Mouse (Mus musculus) hindbrain, postnatal 0 days (tissue): ENCODE results near the gene Prr14. TPM values are rescaled to one million over a fixed set of nuclear protein-coding genes. Genes with fewer than 3 reads are reported as not detected.
A peak's percentile ranks its signal among the peaks of the same experiment; 100 is the strongest.
"Not testable (repeated sequence)": the region's sequence is repeated elsewhere in the genome, so short reads cannot be mapped to it uniquely, and the experiment has no call there.

Experiments
- ATAC-seq: fragments of 200-750 bp; cut with Nextera tagmentation; 2 replicates; pipeline ENCODE4 v1.8.0; 2017; ENCODE audit warnings: mild to moderate bottlenecking, moderate TSS enrichment, moderate library complexity
- DNase-seq: peaks from one replicate; pipeline ENCODE4 v3.0.0-alpha.2; 2015; ENCODE audit warnings: low spot score
- H3K27ac ChIP-seq: fragments of 300-500 bp; sonication (generic); 2 replicates; pipeline ENCODE4 v1.5.1; 2014; ENCODE audit warnings: mild to moderate bottlenecking
- H3K27me3 ChIP-seq: fragments of 300-500 bp; sonication (generic); 2 replicates; pipeline ENCODE4 v1.6.1; 2014; ENCODE audit warnings: low read length, mixed read lengths; ENCODE audit not compliant: insufficient read depth
- H3K36me3 ChIP-seq: fragments of 300-500 bp; sonication (generic); 2 replicates; pipeline ENCODE4 v1.6.1; 2014; ENCODE audit warnings: low read length, mixed read lengths; ENCODE audit not compliant: insufficient read depth
- H3K4me1 ChIP-seq: fragments of 300-500 bp; sonication (generic); 2 replicates; pipeline ENCODE4 v1.6.1; 2014; ENCODE audit warnings: antibody characterized with exemption, low read length, mixed read lengths; ENCODE audit not compliant: insufficient read depth
- H3K4me2 ChIP-seq: fragments of 300-500 bp; sonication (generic); 2 replicates; pipeline ENCODE4 v1.6.1; 2014; ENCODE audit warnings: low read depth, mild to moderate bottlenecking, low read length, moderate library complexity, mixed read lengths
- H3K4me3 ChIP-seq: fragments of 300-500 bp; sonication (generic); 2 replicates; pipeline ENCODE4 v1.5.1; 2014; ENCODE audit warnings: low read length
- H3K9ac ChIP-seq: fragments of 300-500 bp; sonication (generic); replicated peaks from 2 replicates; pipeline ENCODE4 v1.6.1; 2014; ENCODE audit warnings: mild to moderate bottlenecking, low read length, moderate library complexity, mixed read lengths
- H3K9me3 ChIP-seq: fragments of 300-500 bp; sonication (generic); 2 replicates; pipeline ENCODE4 v1.6.1; 2016; ENCODE audit warnings: low read length, mixed read lengths
- CTCF ChIP-seq: IDR thresholded peaks from 2 replicates; pipeline ENCODE4 v1.5.1; 2016; ENCODE audit warnings: antibody characterized with exemption, control low read depth, low read depth
- WGBS: fragments of 180-500 bp; shearing (Covaris S2); extraction: QIAGEN DNeasy Blood & Tissue Kit; methylation state at CpG from one replicate; pipeline ENCODE4 v1.1.7; 2014; 5-methylcytosine and 5-hydroxymethylcytosine counted together
- polyA plus RNA-seq: library from polyadenylated mRNA; unstranded; fragments of >200 nt; fragmentation: Nextera tagmentation; extraction: Ambion mirVana; gene quantifications from 2 replicates; pipeline ENCODE4 v1.2.1, GENCODE M21; 2015
- total RNA-seq: library from RNA; depleted of rRNA; stranded (reverse); fragments of >200 nt; gene quantifications from 2 replicates; pipeline ENCODE4 v1.2.3, GENCODE M21; 2014

Gene Prr14
- total and polyA plus RNA-seq, 2 experiments from 2014 or later: 27.0 to 57.2 TPM

DNA sequence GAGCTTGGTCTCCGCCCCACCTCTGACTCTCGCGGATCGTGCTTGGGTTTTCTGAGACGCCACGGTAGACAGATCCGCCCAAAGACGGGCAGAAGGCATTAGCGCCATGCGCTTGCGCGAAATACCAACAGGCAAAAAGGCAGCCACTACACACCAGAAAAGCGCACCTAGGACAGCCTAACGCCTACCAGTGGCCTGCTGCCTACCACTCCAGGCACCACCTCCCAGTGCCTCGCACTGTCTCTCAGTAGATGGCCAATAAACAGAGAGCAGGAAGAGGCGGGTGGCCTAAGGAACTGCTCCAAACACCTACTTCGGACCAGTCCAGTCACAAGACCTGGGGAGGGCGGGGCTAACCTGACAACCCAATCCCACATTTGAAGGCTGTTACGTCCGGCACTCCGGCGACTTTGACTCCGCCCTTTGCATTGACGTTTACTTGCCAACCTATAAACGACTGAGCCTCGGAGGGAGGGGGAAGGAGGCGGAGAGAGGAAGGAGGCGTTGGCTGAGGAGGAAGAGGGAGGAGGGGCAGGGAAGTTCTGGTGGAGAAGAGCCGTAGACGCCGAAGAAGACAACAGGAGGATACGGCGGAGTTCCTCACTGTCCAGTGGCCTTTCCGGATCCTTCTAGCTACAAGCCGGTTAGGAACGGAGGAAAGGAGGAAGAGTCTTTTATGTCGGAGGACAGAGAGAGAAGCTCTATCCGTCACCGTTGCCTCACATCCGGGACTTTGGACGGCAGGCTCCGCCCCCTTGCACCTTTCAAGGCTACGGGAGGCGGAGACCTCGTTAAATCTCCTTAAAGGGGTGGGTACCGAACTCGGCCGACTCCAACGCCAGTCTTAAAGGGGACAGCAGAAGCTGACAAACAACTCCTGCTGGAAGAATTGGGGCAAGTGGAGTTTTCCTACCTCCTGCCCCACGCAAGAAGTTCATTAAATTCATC lies 18.6 kb downstream of the Prr14 start:
- peak; percentile 48 for TF ChIP-seq CTCF
- peaks cover 20% of the 10 kb centered on the region for H3K4me1 ChIP-seq

DNA sequence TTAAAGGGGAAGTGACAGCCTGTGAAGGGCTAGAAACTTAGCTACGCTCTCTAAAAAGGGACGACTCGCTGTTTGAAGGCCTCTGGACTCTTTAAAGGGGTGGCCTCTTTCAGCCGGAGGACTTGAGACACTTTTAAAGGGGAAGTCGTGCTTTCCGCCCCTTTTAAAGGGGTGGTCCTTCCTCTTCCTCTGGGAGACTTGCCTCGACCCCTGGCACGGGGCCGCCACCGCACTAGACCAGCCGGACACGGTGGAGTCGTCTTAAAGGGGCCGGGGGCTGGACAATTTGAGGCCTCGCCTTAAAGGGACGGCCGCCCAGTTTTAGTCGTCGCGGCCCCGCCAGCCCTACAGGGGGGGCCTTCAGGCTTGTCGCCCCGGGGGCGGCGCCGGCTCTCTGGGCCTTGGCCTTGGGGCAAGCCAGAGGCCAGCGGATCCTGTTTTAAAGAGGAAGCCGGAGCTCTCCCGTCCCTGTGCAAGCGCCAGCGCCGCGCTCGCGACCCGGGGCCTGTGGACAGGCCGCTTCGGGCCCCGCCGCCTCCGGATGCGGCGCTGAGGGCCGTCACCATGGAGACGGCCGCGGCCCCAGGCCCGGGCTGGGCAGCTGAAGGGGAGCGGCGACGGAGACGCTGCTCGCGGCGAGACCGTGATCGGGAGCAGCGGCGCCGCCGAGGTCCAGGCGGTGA lies 19.4 kb downstream of the Prr14 start, which contains the start of gene Fbrs:
TSS of gene Fbrs (plus strand) at position 565 of the 683 bp plus-strand sequence.
- ATAC-seq: peak; percentile 84
- peak within 1 kb of the TSS; percentile 98 for H3K27ac ChIP-seq
- H3K9me3 ChIP-seq: no peaks in the 10 kb centered on the region
- peaks cover 20% of the 10 kb centered on the region for H3K4me1 ChIP-seq
- peak within 1 kb of the TSS; percentile 97 for H3K9ac ChIP-seq
- peak; percentile 98 for DNase-seq
- WGBS: under 1% methylated on average over 60 of the region's 62 CpGs
- peak within 1 kb of the TSS; percentile 89 for H3K4me3 ChIP-seq
- H3K36me3 ChIP-seq: peaks cover 45% of the 10 kb centered on the region
- H3K27me3 ChIP-seq: no peaks in the 10 kb centered on the region
- TF ChIP-seq CTCF: 0 out of 2 replicates have a peak, but pooled peaks have one; percentile 13
- peak within 1 kb of the TSS; percentile 94 for H3K4me2 ChIP-seq

More for the DNA sequence above, 18.6 kb downstream of the Prr14 start:
- Histone ChIP-seq H3K4me2 (peak overlapping the region; percentile 94), H3K27ac (peak overlapping the region; percentile 98), H3K9ac (peak overlapping the region; percentile 97), H3K4me3 (peak overlapping the region; percentile 89), H3K36me3 (peaks cover 43% of the 10 kb centered on the region), H3K9me3 (no peaks in the 10 kb centered on the region), H3K27me3 (no peaks in the 10 kb centered on the region)
- under 1% methylated on average over 50 of the region's 50 CpGs for WGBS
- peak; percentile 99 for DNase-seq
- ATAC-seq: peak; percentile 94

DNA sequence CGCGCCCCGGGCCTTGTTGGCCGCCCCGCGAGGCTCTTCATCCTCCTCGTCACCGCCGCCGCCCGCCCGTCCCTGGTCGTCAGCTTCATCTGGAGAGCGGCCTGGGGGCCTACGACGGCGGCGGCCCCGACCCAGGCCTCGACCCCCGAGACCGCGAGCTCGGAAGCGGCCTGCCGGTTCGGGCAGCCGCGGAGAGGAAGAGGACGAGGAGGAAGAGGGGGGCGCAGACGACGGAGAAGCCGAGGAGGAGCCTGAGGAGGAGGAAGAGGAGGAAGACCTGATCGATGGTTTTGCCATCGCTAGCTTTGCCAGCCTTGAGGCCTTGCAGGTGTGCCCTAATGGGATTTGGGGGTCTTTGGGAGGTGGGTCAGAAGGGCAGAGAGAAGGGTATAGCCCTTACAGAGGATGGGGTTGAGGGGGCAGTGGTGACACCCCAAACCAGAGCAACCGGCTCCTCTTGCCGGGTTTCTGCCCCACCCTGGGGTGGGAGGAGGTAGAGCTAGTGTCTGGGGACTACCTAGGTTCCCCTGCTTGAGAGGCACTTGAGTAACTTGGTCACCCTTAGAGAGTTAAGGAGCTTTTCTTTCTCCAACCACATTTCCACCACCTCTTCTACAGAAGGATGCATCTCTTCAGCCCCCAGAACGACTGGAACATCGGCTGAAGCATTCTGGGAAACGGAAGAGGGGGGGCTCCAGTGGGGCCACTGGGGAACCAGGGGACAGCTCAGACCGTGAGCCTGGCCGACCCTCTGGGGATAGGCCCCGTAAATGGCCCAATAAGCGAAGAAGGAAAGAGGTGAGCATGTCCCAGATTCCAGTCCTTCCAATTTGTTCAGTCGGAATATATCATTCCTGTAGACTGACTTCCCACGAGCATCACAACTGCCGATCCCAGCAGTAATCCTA lies 20.2 kb downstream of the Prr14 start:
- H3K4me3 ChIP-seq: peak overlapping the region; percentile 89
- no peak for TF ChIP-seq CTCF
- ATAC-seq: no peak
- no peaks in the 10 kb centered on the region for H3K9me3 ChIP-seq
- 2% methylated on average over 47 of the region's 48 CpGs for WGBS
- DNase-seq: peak; percentile 27
- H3K27ac ChIP-seq: peak overlapping the region; percentile 98
- H3K4me1 ChIP-seq: peaks cover 20% of the 10 kb centered on the region
- peaks cover 46% of the 10 kb centered on the region for H3K36me3 ChIP-seq
- H3K4me2 ChIP-seq: peak overlapping the region; percentile 94
- H3K9ac ChIP-seq: peak overlapping the region; percentile 97
- H3K27me3 ChIP-seq: no peaks in the 10 kb centered on the region

DNA sequence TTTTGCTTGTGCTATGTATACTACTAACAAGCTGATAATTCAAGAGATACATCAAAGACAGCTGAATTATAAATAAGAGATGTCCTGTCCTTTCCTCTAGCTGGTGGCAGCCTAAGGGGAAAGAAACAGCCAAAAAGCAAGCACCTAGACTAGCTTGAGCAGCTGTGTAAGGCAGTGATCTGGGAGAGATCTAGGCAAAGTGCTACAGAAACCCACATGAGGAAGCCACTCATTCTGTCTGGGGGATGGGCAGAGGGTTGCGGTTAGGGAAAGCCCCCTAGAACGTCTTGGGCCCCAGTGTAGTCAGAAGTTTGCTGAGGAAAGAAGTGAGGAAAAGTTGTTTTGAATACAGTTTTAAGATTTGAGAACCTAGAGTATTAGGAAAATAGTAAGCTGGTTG lies 20.9 kb downstream of the Prr14 start:
- Histone ChIP-seq H3K9ac (peak overlapping the region; percentile 97), H3K27me3 (no peaks in the 10 kb centered on the region), H3K9me3 (no peaks in the 10 kb centered on the region), H3K36me3 (peaks cover 46% of the 10 kb centered on the region), H3K27ac (no peak overlapping the region), H3K4me1 (peaks cover 20% of the 10 kb centered on the region), H3K4me2 (peak overlapping the region; percentile 94), H3K4me3 (peak overlapping the region; percentile 89)
- no peak for TF ChIP-seq CTCF
- DNase-seq: no peak
- ATAC-seq: no peak
- 61% methylated on average over 2 of the region's 2 CpGs for WGBS

DNA sequence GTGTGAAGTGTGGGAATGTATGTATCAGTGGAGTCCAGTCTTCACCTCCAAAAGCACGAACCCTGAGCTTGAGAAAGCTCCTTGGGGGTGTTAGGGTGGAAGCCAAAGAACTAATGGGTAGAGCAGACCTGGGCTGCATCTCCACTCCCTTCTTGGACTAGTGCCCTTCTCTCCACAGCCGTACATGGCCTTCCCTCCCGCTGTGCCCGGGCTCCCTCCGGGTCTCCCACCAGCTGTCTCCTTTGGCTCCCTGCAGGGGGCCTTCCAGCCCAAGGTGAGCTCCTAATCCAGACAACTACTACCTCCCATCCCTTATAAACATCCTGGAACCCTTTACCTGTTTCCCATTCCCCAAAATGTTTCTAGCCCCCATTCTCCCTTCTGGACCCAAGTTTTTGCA lies 26.0 kb downstream of the Prr14 start:
- Histone ChIP-seq H3K9me3 (no peaks in the 10 kb centered on the region), H3K36me3 (peaks cover 83% of the 10 kb centered on the region), H3K4me3 (no peak overlapping the region), H3K4me1 (peaks cover 6% of the 10 kb centered on the region; the same call in 1 of the 2 replicates), H3K4me2 (no peak overlapping the region), H3K9ac (no peak overlapping the region), H3K27ac (no peak overlapping the region), H3K27me3 (no peaks in the 10 kb centered on the region)
- DNase-seq (no peak), ATAC-seq (no peak)
- WGBS: 58% methylated on average over 5 of the region's 5 CpGs
- TF ChIP-seq CTCF: no peak

DNA sequence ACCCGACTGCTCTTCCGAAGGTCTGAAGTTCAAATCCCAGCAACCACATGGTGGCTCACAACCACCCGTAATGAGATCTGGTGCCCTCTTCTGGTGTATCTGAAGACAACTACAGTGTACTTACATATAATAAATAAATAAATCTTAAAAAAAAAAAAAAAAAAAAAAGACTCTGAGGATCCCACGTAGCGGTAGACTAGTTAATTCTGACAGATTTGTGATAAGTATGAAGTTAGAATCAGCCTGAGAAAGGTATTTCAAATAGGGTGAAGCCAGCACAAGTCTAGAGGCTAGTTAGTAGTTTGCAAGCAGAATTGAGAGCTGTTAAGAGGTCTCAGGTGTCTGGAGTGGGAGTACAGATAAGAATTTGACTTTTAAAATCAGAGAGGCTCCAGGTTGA lies 29.0 kb downstream of the Prr14 start:
- not testable (repeated sequence) for H3K9ac ChIP-seq, H3K4me1 ChIP-seq, H3K4me3 ChIP-seq, H3K27ac ChIP-seq, H3K27me3 ChIP-seq, DNase-seq, ATAC-seq, H3K4me2 ChIP-seq, H3K9me3 ChIP-seq
- 77% methylated on average over 4 of the region's 5 CpGs for WGBS
- peaks cover 76% of the 10 kb centered on the region for H3K36me3 ChIP-seq
